9 mouse cellular contexts compared by ENCODE assay signal in the genomic region with DNA sequence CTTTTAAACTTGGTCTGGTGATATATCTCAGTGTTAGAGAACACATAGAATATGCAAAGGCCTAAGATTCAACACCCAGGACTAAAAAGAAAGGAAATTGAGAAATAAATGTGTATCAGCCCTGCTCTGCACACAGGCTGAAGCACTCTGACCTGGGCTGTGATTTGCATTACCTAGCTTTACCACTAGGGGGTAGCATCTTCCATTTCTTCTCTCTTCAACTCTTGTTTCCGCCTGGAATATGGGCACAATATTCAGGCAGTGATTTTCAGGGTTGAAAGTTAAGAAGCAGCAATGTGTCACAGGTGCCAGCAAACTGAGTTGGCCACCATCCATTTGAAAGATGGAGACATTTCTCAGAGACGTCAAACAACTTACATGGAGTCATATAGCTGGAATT. TPM values are rescaled to one million over a fixed set of nuclear protein-coding genes. Genes with fewer than 3 reads are reported as not detected.
DNase-seq lines count a peak whose midpoint lies in the region; ATAC-seq and TF ChIP-seq lines count a peak whose summit lies in the region.
"Had no signal": no experiment of that assay in that cellular context is flagged by ENCODE, and none has a peak within 500 bp of the region (broad histone marks: within the 10 kb centered on the region; RNA-seq: fewer than 3 reads in every experiment).

No protein-coding gene starts in this region.

- H3K9me3 ChIP-seq in heart, embryonic 11.5 days (replicated peaks; ENCODE audit: control insufficient read depth, low read length) = no peaks in the 10 kb centered on the region
- H3K9me3 ChIP-seq in stomach, postnatal 0 days (ENCODE audit: control insufficient read depth, low read length) = no peaks in the 10 kb centered on the region

- H3K4me2 ChIP-seq in heart, embryonic 11.5 days = no peak overlapping the region
- no peak overlapping the region for H3K4me2 ChIP-seq in stomach, postnatal 0 days (replicated peaks; ENCODE audit: low read depth)

- H3K4me1 ChIP-seq in heart, embryonic 11.5 days (ENCODE audit: control insufficient read depth, insufficient read depth, low read length) = no peaks in the 10 kb centered on the region
- no peaks in the 10 kb centered on the region for H3K4me1 ChIP-seq in thymus, adult 2 months (replicated peaks; ENCODE audit: control insufficient read depth, insufficient read depth, low read length)
- no peaks in the 10 kb centered on the region for H3K4me1 ChIP-seq in stomach, postnatal 0 days (replicated peaks; ENCODE audit: control insufficient read depth, insufficient read depth)

- H3K9ac ChIP-seq in heart, embryonic 11.5 days (ENCODE audit: low read depth, low read length) = no peak overlapping the region
- no peak overlapping the region for H3K9ac ChIP-seq in stomach, postnatal 0 days (ENCODE audit: low read length)

- TF ChIP-seq EP300 in stomach, postnatal 0 days (optimal IDR thresholded peaks at IDR 0.05) = no peak

- ATAC-seq in heart, embryonic 11.5 days (replicated peaks; ENCODE audit: insufficient number of reproducible peaks, low FRiP score, low TSS enrichment) = no peak
- no peak for ATAC-seq in stomach, postnatal 0 days (ENCODE audit: low FRiP score, low TSS enrichment)

- no peaks in the 10 kb centered on the region for H3K27me3 ChIP-seq in heart, embryonic 11.5 days (ENCODE audit: control insufficient read depth, insufficient read depth, low read length)
- no peaks in the 10 kb centered on the region for H3K27me3 ChIP-seq in thymus, adult 2 months (ENCODE audit: control insufficient read depth, insufficient read depth, low read length)
- H3K27me3 ChIP-seq in stomach, postnatal 0 days (ENCODE audit: control insufficient read depth, insufficient read depth, low read length) = no peaks in the 10 kb centered on the region

- no peak overlapping the region for H3K27ac ChIP-seq in heart, embryonic 11.5 days (ENCODE audit: low read depth, low read length)
- no peak overlapping the region for H3K27ac ChIP-seq in thymus, adult 2 months (ENCODE audit: control insufficient read depth, insufficient read depth, low read length)
- H3K27ac ChIP-seq in stomach, postnatal 0 days (replicated peaks) = no peak overlapping the region

- H3K4me3 ChIP-seq in heart, embryonic 11.5 days (ENCODE audit: low read depth, low read length) = no peak overlapping the region
- H3K4me3 ChIP-seq in thymus, adult 2 months (ENCODE audit: control insufficient read depth, insufficient read depth, low read length) = no peak overlapping the region
- no peak overlapping the region for H3K4me3 ChIP-seq in stomach, postnatal 0 days (ENCODE audit: low read depth, low read length)

- TF ChIP-seq CTCF in thymus, adult 2 months (IDR thresholded peaks at IDR 0.05; ENCODE audit: borderline replicate concordance, control insufficient read depth, extremely low read depth, insufficient read depth, low read length, poor library complexity) = no peak
- TF ChIP-seq CTCF in stomach, postnatal 0 days (IDR thresholded peaks at IDR 0.05; ENCODE audit: low read depth) = peak; percentile 71

- DNase-seq in heart, adult 18-20 months = peak; percentile 14 to 66
- DNase-seq in thymus, postnatal 0 days (ENCODE audit: low spot score) = peak; percentile 5
- no peak for DNase-seq in thymus, adult 2 months
- DNase-seq in fibroblast of lung, adult 2 months (ENCODE audit: low read depth) = peak; percentile 33
- DNase-seq in stomach, postnatal 0 days (ENCODE audit: low spot score) = no peak
- no peak for DNase-seq in spleen, postnatal 14 days (ENCODE audit: low spot score in 2 of 2)
- DNase-seq in thymus, postnatal 36 days = no peak

- TF ChIP-seq POLR2A in thymus, adult 2 months (IDR thresholded peaks at IDR 0.05; ENCODE audit: control insufficient read depth, extremely low read depth, insufficient read depth, low read length, poor library complexity) = no peak

- H3K36me3 ChIP-seq in heart, embryonic 11.5 days (ENCODE audit: control insufficient read depth, insufficient read depth, low read length) = no peaks in the 10 kb centered on the region
- H3K36me3 ChIP-seq in thymus, adult 2 months (ENCODE audit: control insufficient read depth, insufficient read depth, low read length) = no peaks in the 10 kb centered on the region
- H3K36me3 ChIP-seq in stomach, postnatal 0 days (ENCODE audit: control insufficient read depth, insufficient read depth, low read length) = no peaks in the 10 kb centered on the region

- WGBS in heart, embryonic 11.5 days (ENCODE audit: insufficient replicate concordance) = 55% methylated on average over 2 of the region's 2 CpGs
- WGBS in thymus, adult 2 months = 66% methylated on average over 2 of the region's 2 CpGs
- 64% methylated on average over 2 of the region's 2 CpGs for WGBS in stomach, postnatal 0 days

RNA-seq across cellular contexts. Expression of a gene that starts 27.5 kb away (rescaled TPM):
- total RNA-seq in heart, adult 18-20 months (2021) = not detected
- polyA plus RNA-seq in heart, embryonic 11.5 days (2014; fragmentation: Nextera tagmentation; extraction: Ambion mirVana) = 3.8 and 4.3 TPM in 2 replicates
- polyA plus RNA-seq in thymus, postnatal 0 days (2015; fragmentation: Nextera tagmentation; extraction: Ambion mirVana) = not detected in 2 replicates
- polyA plus RNA-seq in thymus, adult 2 months (2012; rRNA removed) = 0.07 TPM in 1 of 2 replicates, not detected in the other
- not detected in 2 replicates for polyA plus RNA-seq in stomach, postnatal 0 days (2015; fragmentation: Nextera tagmentation; extraction: Ambion mirVana)
- polyA plus RNA-seq: intestine, embryonic 14.5 days had no signal

Comparison
In these comparisons a context has a peak if more than half of its experiments do, and no peak if none do; other contexts are left out.
1. DNase-seq: peak in heart, adult 18-20 months (2 of 2), thymus, postnatal 0 days (single experiment) and fibroblast of lung, adult 2 months (single experiment); none in thymus, adult 2 months (single experiment), stomach, postnatal 0 days (single experiment), spleen, postnatal 14 days (0 of 2) and thymus, postnatal 36 days (0 of 2).